Mouse (Mus musculus): ENCODE data around the gene Myh9.

Gene Myh9

DNA sequence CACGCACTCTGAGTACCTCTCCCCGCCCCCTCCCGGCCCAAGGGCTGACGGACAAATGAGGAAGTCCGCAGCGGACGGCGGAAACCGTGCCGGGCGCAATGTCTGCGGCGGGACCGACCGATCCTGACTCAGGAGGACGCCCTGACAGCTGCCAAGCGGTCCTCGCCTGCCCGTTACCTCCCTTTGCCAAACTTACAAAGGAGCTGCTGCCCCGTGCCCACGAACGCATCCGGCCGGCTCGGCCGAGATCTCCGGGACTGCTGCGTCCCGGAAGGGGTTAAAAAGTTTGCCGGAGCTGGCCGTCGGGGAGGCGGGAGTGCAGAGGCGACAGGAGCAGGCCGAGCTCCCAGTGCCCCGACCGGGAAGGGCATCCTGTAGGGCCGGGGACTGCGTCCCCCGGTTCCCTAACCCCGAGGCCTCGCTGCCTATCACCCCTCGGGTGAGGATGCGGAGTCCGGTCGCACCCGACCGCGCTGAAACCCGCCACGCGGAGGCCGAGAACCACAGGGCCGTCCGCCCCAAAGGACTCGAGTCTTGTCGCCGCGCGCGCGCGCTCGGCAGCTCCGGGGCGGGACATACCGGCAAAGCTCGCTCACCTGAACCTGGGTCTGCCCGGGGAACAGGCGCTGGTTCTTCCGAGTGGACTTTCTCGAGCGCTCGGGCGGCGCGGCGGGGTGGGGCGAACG is 471 bp downstream of the Myh9 start:
- peak; percentile 87 for DNase-seq

DNA sequence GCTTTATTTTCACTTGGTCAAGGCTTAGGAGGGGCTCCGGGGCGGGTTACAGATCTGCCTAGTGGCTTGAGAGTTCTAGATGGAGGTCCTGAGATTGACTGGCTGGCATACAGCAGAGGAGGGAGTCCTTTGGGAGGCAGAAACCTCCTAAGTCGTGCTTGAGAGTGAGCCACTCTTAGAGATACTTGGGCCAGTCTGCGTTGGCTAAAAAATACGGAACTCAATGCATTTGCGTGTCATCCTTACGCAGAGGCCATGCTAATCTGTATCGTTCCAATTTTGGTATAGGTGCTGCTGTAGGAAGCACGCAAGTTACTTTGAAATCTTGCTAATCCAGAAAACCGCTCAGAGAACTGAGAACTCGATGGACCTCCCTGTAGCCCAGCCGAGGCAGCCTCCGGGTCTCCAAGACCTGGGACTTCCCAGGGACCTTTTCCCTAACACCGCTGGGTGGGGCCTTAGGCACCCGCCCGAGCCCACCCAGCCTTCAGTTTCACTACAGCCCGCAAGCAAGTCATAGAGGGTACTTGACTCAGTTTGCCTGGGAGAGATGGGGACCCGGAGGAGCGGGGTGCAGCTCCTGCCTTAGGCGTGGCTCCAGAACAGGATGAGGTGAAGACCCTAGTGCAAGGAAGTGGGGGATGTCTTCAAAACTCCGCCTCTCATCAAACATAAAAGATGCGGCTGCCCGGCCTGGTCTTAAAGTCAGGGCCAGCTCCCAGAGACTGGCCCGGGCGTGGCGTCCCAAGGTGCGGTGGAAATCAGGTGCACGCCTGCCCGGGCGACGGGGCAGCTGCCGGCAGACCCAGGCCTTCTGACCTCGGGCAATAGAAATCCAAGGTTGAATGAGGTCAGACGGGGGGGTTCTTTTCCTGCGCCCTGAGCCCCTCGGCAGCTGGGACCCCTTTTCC is 1.3 kb downstream of the Myh9 start:
- no peak for DNase-seq

DNA sequence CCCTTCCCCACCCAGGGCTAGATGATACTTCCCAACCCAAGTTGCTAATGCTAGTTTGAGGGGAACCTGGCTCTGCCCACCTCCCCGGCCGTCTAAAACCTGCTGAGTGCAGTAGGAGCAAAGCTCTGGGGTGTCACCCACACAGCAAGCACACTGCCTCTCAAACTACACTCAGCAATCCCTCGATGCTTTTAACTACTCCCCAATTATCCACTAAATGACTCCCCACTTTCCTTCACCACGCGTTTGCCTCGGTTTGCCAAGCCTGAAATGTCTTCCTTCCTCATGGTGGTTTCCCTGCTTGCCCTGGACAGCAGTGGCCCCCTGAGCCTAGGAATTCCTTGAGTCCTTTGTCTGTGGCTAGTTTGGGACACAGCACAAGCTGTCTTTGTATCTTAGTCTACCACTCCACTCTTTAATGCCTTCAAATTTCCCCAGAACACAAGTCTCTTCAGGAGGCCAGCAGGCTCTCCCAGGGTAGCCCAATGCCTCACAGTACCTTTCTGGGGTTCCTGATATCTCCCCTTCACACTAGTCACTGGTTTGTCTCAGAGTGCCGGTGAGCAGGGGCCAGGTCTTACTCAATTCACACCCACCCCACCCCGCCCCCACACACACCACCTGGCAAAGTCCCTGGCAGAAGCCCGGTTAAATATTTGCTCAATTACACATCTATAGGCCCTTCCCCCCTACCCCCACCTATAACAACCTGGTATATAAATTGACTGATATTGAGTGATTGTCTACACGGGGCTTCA is 2.3 kb downstream of the Myh9 start:
- no peak for DNase-seq

DNA sequence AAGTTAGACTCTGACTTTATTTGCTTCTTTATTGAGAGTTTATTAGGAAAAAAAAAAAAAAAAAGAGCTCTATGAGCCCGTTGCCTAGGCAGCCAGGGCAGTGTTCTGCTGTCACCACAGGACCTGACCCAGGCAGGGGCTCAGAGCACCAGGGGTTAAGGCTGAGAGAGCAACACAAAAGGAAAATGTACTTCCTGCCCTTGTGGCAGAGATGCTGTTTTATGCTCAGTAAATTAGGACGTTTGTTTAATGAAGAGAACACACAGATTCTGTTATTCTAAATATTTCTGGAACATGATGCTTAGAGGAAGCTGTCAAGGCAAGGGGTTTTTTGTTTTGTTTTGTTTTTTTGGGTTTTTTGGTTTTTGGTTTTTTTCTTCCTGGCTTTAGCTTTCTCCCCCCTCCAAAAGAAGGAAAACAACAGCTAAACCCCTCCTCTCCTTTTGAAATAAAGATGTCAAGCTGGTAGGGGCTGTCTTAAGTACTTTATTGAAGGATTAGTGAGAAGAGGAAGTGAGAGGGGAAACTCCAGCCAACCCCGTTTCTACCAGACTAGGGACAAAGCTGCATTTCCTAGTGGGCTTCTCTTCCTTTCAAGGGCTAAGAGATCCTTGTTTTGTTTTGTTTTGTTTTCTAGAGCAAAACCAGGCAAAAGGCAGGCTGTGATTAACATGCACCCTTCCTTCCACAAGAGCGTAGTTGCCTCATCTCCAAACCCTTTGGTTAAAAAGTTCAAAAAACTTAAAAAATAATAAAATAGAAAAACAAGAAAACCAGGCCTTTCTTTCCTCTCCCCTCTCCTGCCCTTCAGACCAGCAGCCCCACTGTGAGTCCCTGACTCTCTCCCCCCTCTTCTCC is 3.2 kb downstream of the Myh9 start:
- DNase-seq = peak; percentile 59

DNA sequence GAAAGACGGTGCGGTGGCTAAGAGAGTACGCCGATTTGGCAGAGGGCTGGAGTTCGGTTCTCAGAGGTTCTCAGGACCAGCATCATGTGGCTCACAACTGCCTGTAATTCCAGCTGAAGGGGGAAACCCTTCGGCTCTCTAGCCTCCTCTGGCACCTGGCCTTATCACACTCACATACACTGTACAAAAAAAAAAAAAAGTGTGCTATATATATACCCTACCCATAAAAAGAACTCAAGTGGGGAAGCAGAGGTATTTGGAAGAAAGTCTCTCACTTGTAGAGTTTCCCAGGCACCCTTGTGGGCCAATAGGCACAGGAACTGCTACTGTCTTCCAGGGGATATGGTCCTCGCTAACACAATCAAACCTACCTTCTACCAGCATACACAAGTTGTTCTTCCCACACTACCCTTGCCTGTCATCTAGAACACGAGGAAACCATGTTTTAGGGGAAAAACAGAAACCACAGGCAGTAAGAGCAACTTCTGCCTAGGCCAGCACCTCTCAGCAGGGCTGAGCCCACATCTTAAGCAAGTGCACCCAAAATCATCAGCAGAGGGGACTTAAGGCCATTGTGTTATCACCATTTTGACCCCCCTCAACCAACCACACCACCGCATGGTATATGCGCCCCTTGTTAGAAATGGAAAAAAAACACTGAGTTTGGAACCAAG is 4.4 kb downstream of the Myh9 start:
- peak; percentile 27 for DNase-seq

DNA sequence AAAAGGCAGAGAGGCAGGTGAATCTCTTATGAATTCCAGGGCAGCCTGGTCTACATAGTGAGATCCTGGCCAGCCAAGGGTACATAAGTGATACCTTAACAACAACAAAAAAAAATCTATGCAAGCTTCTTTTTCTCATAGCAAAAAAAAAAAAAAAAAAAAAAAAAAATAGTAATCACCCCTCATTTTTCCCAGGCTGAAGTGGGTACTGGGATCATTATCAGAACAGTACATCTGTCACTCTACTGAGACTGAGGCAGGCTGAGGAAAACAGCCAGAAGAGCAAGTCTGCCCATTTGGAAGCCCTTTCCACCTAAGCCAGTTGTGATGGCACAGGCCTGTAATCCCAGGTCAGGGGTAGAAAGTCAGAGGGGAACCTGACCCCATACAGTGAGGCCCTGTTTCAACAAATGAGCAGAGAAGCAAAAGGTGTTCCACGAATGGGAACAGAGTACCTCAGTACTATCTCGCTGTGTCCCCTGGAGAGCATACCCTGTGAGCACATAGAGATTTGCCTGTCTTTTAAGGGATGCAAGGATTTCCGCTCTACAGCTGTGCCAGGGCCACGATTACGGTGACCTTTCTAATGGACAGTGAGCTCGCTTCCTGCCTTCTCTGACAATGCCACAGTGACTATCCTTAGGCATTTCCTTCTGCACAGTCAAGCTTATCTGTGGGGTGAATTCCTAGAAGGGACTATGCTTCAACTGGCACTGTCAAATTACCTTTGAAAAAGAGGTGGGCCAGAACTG is 5.1 kb downstream of the Myh9 start:
- DNase-seq = peak; percentile 63

DNA sequence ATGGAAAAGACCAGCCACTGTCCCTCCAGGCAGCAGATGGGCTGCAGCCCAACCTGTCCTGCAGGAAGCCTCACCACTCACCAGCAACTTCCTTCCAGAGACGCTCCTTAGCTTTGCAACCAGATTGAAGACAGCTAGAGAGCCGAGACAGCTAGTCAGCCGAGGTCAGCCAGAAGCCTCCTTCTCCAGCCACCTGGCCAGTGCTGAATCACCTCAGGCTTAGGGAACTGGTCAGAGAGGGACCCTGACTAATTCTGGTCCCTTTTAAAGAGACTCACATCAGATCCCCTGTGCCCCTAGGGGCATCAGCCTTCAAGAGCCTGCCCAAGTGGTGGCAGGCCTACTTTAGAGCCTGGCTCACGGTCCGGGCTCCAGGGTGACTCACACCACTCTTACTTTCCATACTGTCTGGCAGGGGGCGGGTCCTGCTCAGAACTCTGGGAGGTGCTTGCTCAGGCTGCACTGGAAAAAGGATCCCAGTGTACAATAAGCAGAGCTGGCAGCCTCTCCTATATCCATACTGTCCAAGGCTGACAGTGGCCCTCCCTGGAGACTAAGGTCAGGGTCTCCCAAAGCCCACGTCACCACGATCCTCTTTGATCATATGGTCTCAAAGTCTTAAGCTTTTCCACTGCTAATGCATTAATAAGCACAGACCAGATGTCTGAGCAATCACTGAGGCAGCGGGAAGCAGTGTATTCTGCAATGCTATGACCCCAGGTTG is 5.9 kb downstream of the Myh9 start:
- peak; percentile 67 for DNase-seq

DNA sequence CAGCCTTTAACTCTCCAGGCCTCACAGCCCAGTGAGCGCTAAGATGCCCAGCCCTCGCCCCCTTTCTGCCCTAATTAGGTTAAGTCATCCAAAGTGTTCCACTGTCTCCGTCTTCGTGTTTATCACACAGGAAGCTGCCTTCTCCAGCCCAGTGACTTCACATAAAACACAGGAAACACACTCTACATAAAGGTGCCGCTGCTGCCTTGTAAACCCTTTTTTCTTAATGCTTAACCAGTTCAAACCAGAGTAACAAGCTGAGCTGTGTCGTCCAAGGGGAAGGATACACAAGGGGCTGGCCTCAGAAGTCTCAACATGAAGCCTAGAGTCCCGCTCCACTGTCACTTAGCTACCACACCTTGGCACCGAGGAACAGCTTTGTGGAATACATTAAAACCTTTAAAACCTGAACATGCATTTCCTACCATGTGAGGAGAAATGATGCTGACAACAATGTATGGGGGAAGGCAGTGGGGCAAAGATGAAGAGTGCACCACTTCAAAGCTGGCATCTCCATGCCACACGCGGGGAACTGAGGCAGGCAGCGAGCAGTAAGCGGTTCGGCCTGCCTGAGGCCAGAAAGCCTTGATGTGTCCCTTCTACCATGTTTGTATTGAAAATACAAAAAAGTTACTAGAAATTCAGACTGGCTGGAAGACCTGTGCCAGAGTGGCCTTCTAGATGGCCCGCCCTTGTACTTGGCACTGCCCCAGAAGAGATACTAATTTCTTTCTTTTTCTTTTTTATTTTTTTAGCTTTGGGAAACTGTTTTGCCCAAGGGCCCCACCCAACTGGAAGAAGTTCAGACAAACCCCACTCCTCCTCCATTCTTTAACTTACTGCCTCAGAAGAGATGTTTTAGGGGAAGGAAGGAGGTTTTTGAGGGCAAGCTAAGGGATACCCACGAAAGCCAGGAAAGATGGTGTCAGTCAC is 7.4 kb downstream of the Myh9 start:
- no peak for DNase-seq

DNA sequence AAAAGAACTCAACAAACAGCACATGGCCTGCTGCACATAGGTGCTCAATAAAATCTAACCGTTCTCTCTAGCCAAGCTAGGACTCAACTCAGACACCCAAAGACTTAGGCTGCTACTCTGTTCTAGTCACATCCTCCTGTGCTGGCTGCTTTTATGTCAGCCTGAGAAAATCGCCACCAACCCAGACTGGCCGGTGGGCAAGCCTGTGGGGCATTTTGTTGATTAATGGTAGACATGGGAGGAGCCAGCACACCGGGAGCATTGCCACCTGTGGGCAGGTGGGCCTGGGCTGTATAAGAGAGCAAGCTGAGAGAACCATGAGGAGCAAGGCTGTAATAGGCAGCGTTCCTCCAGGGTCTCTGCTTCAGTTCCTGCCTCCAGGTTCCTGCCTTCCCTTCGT is 8.2 kb downstream of the Myh9 start:
- DNase-seq = no peak

DNA sequence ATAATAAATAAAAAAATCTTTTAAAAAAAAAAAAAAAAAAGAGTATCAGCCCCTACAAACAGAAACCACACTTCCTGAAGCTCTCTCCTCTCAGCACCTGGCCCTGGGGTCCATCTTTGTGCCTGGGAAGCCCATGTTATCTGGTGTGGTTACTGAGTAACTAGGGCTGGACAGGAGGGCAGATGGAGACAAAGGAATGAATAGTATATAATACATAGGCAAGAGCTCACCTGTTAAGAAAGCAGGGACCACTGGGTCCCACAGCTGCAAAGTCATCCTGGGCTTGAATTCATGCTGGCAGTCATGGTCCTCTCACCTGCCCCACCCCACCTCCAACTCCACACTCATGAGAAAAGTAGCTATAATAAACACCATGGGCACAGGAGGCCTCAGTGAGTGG is 8.9 kb downstream of the Myh9 start:
- DNase-seq = no peak

DNA sequence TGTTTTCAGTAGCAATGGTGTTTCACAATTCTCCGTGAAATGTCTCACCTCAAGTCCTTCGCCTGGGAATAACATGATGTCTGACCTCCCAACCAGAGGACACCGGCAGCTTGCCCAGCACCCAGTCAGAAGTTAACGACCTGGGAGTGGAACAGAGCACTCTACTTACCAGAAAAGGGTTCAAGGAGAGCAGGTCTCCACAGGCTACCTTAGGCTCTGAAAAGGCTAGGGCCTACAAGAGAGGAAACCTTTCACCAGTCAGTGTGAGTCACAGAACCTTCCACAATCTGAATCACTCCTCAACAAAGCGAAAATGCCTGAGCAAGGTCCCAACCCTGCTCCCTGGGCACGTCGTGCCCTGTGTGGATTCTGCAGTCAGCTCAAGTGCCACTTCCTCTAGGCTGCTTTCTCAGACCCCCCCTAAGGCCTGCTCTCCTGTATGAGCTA is 9.5 kb downstream of the Myh9 start:
- DNase-seq = no peak

DNA sequence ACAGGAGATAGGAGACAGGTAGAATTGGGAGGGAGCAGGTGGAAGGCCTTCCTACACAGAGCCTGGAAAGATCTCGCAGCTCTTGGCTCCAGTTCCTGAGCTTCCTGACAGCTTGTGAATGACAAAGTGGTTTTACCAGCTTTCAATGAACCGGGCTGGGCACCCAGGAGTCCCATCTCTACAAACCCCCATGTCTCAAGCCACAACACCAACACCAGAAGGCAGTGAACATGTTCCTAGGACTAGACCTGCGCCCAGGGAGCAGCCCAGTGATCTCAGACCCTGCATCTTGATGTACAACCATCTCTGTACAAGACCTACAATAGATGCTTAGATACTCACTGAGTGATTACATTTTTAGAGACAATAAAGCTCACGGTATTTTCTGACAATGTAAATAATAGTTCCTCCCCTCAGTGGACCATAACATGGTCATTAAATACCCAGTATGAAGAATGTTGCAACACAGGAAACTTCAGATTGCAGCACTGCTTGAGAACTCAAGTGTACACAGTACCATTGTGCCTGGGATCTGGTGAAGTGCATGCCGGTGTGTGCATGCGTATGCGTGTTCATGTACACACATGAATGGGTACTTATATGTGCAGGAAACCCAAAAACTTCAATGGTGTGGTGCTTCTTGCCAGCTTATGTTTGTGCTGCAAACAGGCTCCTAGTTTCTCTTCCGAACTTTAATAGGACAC is 10.1 kb downstream of the Myh9 start:
- DNase-seq = no peak

DNA sequence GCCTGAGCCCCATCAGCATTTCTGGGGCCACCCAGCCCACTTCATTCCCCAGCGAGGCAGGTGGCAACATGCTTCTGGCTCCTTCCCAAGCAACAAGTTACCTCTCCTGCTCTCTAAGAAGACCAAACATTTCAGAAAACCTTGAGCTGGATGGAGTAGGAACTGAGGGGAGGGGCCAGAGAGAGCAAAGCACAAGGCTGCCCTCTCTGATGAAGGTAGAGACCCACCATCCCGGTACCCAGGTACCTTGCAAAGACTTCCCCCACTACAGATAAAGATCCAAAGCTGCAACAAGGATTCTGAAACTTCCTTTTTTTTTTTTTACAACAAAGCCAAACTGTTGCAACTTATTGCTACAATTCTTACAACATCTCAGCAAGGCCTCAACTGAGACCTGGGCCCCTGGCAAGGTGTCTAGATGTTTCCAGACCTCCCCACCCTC is 10.8 kb downstream of the Myh9 start:
- DNase-seq = no peak

DNA sequence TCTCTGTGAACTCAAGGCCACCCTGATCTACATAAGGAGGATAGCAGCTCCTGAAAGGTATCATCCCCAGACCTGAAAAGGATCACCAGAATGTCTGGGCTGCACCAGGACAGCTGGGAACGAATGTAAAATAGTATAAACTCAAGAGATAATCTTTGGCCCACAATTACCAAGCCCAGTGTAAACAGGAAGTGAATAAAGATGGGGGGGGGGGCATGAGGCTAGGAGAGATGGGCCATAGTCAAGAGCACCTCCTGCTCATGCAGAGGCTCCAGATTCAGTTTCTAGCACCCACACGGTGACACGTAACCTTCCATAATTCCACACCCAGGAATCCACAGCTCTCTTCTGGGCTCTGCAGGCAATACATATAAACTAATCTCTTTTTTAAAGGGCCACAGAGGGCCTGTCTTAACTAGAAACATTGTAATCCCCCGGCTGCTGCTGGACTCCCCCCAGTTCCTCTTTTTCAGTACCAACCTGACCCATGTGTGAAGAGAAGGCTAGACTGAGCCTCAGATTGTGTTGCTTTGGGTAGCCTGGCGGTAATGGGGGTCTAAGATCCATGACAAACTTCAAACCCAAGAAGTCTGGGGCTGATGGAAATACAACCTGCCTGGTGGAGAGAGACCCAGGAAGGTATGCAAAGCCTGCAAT is 11.4 kb downstream of the Myh9 start:
- no peak for DNase-seq

DNA sequence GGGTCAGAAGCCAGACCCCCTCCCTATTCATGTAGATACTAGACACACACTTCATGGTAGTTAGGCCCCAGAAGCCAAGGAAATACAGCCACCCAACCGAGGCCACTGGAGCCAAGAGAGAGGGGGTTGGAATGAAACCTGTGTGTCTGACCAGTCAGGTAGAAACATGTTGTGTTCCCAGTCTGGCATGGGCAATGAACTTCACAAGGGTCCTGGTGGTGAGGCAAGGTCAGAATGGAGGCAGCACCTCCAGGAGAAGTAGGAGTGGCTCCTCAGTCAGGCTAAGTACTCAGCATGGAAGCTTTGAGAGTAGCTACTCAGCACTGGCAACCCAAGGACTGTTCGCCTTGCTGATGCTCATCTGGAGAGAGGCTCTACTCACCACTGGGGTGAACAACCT is 12.4 kb downstream of the Myh9 start:
- no peak for DNase-seq

DNA sequence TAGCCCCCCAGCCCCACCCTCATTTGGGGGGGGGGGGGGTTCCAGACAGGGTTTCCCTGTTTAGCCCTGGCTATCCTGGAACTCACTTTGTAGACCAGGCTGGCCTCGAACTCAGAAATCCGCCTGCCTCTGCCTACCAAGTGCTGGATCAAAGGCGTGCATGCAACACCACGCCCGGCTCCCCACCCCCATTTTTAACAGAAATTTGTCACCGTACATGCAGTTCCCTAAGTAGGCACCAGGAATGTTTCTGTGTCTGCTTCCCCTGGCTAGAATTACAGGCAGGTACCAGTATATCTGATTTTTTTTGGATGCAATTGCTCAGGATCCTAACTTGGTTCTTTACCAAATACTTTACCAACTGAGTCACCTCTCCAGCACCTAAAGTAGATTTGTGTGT is 13.1 kb downstream of the Myh9 start:
- DNase-seq = no peak

DNA sequence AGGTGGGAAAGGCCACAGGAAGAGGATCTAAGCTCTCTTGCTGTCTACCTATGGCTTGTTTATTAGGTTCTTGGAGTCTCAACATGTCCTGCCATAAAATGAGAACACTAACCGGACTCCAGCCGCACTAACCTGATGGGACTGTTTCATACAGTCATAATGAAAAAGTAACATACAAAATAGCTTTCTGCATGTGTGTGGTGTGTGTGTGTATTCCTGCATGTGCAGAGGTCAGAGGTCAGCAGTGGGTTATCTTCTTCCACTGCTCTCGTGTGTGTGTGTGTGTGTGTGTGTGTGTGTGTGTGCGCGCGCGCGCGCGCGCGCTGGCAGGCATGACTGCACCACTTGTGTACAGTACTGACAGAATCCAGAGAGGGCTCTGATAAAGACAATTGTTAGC is 13.7 kb downstream of the Myh9 start:
- DNase-seq = no peak

DNA sequence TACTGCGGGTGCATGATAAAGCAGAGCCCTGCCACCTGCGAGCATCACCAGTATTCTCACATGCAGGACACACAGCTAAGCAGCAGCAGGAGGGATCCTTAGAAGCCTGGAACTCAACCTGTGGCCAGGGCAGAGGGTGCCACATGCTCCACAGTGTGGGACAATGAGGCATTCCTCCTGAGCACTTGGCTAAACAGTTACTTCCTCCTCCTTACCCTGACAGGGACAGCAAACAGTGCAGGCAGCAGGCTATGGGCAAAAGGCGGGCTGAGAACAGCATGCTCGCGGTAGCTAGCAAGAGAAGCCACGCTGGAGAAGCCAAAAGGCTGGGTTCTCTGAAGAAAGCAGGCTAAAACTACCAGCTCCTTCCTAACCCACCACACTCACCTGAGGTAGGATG is 14.2 kb downstream of the Myh9 start:
- DNase-seq = peak; percentile 51

Data from kidney, postnatal 10 days (tissue).